Mouse (Mus musculus) cerebellum, adult 2 months (tissue): ENCODE results near the gene Galnt3.

Source experiments
- CTCF ChIP-seq: fragments of 200-500 bp; IDR thresholded peaks from 2 replicates; pipeline ENCODE4 v1.5.1; 2011; ENCODE audit warnings: low read depth, mild to moderate bottlenecking, control low read depth, low read length, moderate library complexity, borderline replicate concordance; ENCODE audit not compliant: insufficient read depth
- POLR2A ChIP-seq: fragments of 200-500 bp; IDR thresholded peaks from 2 replicates; pipeline ENCODE4 v1.6.1; 2011; ENCODE audit warnings: low read length, control low read depth, borderline replicate concordance; ENCODE audit not compliant: insufficient read depth

- no peak for TF ChIP-seq CTCF
- TF ChIP-seq POLR2A: no peak
These were observed 4.1 kb upstream of the Galnt3 start for GRCm38 (mm10) chr2:66128941-66129340.
